Mouse (Mus musculus) limb, embryonic 12.5 days (tissue): ENCODE data around the gene Rb1. TPM values are rescaled to one million over a fixed set of nuclear protein-coding genes. Genes with fewer than 3 reads are reported as not detected.

Source experiments
- ATAC-seq: fragments of 200-750 bp; cut with Nextera tagmentation; 2 replicates; pipeline ENCODE4 v1.8.0; 2017; ENCODE audit warnings: low read depth, moderate TSS enrichment; ENCODE audit not compliant: insufficient number of reproducible peaks, insufficient read depth, low FRiP score, low TSS enrichment
- H3K27ac ChIP-seq: fragments of 300-500 bp; sonication (generic); 2 replicates; pipeline ENCODE4 v1.5.1; 2016; ENCODE audit warnings: mild to moderate bottlenecking, moderate library complexity
- H3K27me3 ChIP-seq: fragments of 300-500 bp; sonication (generic); 2 replicates; pipeline ENCODE4 v1.6.1; 2016; ENCODE audit warnings: mild to moderate bottlenecking, moderate library complexity
- H3K36me3 ChIP-seq: fragments of 300-500 bp; sonication (generic); 2 replicates; pipeline ENCODE4 v1.6.1; 2016; ENCODE audit warnings: mild to moderate bottlenecking, moderate library complexity
- H3K4me1 ChIP-seq: fragments of 300-500 bp; sonication (generic); replicated peaks from 2 replicates; pipeline ENCODE4 v1.6.1; 2016
- H3K4me2 ChIP-seq: fragments of 300-500 bp; sonication (generic); 2 replicates; pipeline ENCODE4 v1.6.1; 2016; ENCODE audit warnings: mild to moderate bottlenecking, moderate library complexity
- H3K4me3 ChIP-seq: fragments of 300-500 bp; sonication (generic); replicated peaks from 2 replicates; pipeline ENCODE4 v1.5.1; 2016; ENCODE audit warnings: mild to moderate bottlenecking
- H3K9ac ChIP-seq: fragments of 300-500 bp; sonication (generic); replicated peaks from 2 replicates; pipeline ENCODE4 v1.6.1; 2016; ENCODE audit warnings: mild to moderate bottlenecking, moderate library complexity
- H3K9me3 ChIP-seq: fragments of 300-500 bp; sonication (generic); 2 replicates; pipeline ENCODE4 v1.6.1; 2016; ENCODE audit warnings: mild to moderate bottlenecking, moderate library complexity
- WGBS: fragments of 180-500 bp; shearing (Covaris S2); methylation state at CpG from one replicate; pipeline ENCODE4 v1.1.7; 2016; 5-methylcytosine and 5-hydroxymethylcytosine counted together
- microRNA counts: library from miRNA; unstranded; fragments of <30 nt; microRNA quantifications from one replicate; lab custom pipeline; 2017
- microRNA-seq: library from miRNA; unstranded; fragments of <30 nt; microRNA quantifications from one replicate; pipeline ENCODE4, GENCODE M21; 2017
- polyA plus RNA-seq: library from polyadenylated mRNA; unstranded; fragments of >200 nt; fragmentation: Nextera tagmentation; extraction: Ambion mirVana; gene quantifications from 2 replicates; pipeline ENCODE4 v1.2.1, GENCODE M21; 2016

Rb1 gene
- polyA plus RNA-seq, 1 experiment from 2014 or later, result 22.2 TPM

- Histone ChIP-seq H3K36me3 (peaks cover 28% of the 10 kb centered on the region), H3K4me2 (no peak overlapping the region), H3K4me1 (peaks cover 19% of the 10 kb centered on the region), H3K27ac (no peak overlapping the region), H3K9me3 (no peaks in the 10 kb centered on the region), H3K4me3 (no peak overlapping the region), H3K9ac (no peak overlapping the region), H3K27me3 (no peaks in the 10 kb centered on the region)
- 95% methylated on average over 4 of the region's 4 CpGs for WGBS
- no peak for ATAC-seq
These were observed 180.1 kb downstream of the Rb1 start for GRCm38 (mm10) chr14:73145531-73145930.

DNA sequence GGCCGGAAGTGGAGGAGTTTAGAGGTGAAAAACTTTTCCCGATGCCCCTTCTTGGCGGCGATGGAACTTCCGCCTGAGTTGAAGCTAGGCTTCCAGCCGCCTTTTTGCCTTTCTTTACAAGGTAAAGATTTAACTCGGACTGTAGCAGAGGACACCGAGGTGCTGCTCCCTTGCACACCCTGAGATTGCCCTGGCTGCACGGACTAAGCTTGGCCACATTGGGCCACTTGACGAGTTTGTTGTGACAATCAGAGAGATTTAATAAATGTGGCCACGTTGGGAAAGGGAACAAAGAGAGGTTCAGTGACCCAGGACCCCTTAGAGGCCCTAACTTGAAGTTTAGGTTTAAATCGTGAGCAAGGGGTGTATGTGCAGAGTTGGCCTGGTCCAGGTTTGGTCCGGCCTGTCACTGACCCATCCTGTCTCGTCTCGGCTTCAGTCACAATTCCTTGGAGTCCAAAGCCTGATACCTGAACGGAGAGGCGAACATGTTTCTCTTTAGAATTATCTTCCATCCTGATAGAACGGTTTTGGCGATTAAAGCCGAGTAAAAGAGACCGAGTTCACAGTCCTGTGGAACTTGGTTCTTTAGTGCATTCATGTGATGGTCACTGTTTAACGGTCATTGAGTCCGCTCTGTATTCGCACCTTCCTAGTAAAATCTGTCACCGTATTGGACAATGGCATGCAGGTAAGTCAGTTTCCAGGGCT lies 181.8 kb downstream of the Rb1 start:
- Histone ChIP-seq H3K9ac (peak overlapping the region; percentile 97), H3K27ac (peak overlapping the region; percentile 100), H3K36me3 (peaks cover 17% of the 10 kb centered on the region), H3K4me2 (peak overlapping the region; percentile 72), H3K4me3 (peak overlapping the region; percentile 78), H3K27me3 (no peaks in the 10 kb centered on the region), H3K9me3 (no peaks in the 10 kb centered on the region), H3K4me1 (peaks cover 19% of the 10 kb centered on the region)
- ATAC-seq, result 0 out of 2 replicates have a peak, but pooled peaks have one; percentile 11
- 39% methylated on average over 25 of the region's 25 CpGs for WGBS

GRCm38 (mm10) chr14:73142896-73143709 lies 182.5 kb downstream of the Rb1 start:
- peak overlapping the region; percentile 97 for H3K9ac ChIP-seq
- H3K27me3 ChIP-seq, result no peaks in the 10 kb centered on the region
- no peaks in the 10 kb centered on the region for H3K9me3 ChIP-seq
- peak overlapping the region; percentile 78 for H3K4me3 ChIP-seq
- under 1% methylated on average over 86 of the region's 88 CpGs for WGBS
- peak; percentile 90 for ATAC-seq
- H3K27ac ChIP-seq, result peak overlapping the region; percentile 100
- peak overlapping the region; percentile 72 for H3K4me2 ChIP-seq
- H3K36me3 ChIP-seq, result peaks cover 17% of the 10 kb centered on the region
- H3K4me1 ChIP-seq, result peaks cover 19% of the 10 kb centered on the region

- H3K36me3 ChIP-seq, result peaks cover 17% of the 10 kb centered on the region
- H3K27ac ChIP-seq, result peak overlapping the region; percentile 100
- H3K27me3 ChIP-seq, result no peaks in the 10 kb centered on the region
- H3K4me1 ChIP-seq, result peaks cover 19% of the 10 kb centered on the region
- under 1% methylated on average over 11 of the region's 11 CpGs for WGBS
- H3K4me3 ChIP-seq, result peak overlapping the region; percentile 78
- peak overlapping the region; percentile 97 for H3K9ac ChIP-seq
- H3K9me3 ChIP-seq, result no peaks in the 10 kb centered on the region
- ATAC-seq, result 0 out of 2 replicates have a peak, but pooled peaks have one; percentile 32
- peak overlapping the region; percentile 72 for H3K4me2 ChIP-seq
These were observed 183.2 kb downstream of the Rb1 start for GRCm38 (mm10) chr14:73142421-73142895.

GRCm38 (mm10) chr14:73141800-73142199 lies 183.8 kb downstream of the Rb1 start:
- no peaks in the 10 kb centered on the region for H3K27me3 ChIP-seq
- H3K9ac ChIP-seq, result no peak overlapping the region
- peak overlapping the region; percentile 72 for H3K4me2 ChIP-seq
- H3K4me1 ChIP-seq, result peaks cover 19% of the 10 kb centered on the region
- H3K4me3 ChIP-seq, result no peak overlapping the region
- no peaks in the 10 kb centered on the region for H3K9me3 ChIP-seq
- 84% methylated on average over 3 of the region's 3 CpGs for WGBS
- peak overlapping the region; percentile 100 for H3K27ac ChIP-seq
- H3K36me3 ChIP-seq, result peaks cover 17% of the 10 kb centered on the region
- ATAC-seq, result no peak

- Histone ChIP-seq H3K4me2 (no peak overlapping the region), H3K9me3 (no peaks in the 10 kb centered on the region), H3K27ac (no peak overlapping the region), H3K4me1 (peaks cover 17% of the 10 kb centered on the region), H3K36me3 (peaks cover 2% of the 10 kb centered on the region; the same call in 1 of the 2 replicates), H3K4me3 (no peak overlapping the region), H3K9ac (no peak overlapping the region), H3K27me3 (no peaks in the 10 kb centered on the region)
- ATAC-seq, result no peak
- 73% methylated on average over 5 of the region's 5 CpGs for WGBS
These were observed 185.8 kb downstream of the Rb1 start for GRCm38 (mm10) chr14:73139866-73140265.

DNA sequence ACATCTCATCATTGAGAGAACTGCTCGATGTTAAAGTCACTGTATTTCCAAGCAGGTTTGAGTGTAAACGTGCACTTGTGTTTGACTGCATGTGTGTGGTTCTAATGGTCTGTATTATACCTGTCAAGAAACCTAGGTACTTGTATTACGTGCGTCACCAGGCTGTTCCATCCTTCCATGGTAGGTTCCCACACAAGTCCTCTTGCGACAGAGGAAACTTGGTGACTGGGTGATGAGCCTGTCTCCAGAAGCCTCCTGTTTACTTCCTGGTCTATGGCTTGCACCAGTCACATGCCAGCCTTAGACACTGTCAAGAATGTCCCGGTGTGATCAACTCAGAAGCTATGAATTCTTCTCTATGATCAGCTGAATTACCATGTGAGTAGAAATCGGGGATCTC lies 187.1 kb downstream of the Rb1 start:
- WGBS, result 93% methylated on average over 7 of the region's 7 CpGs
- ATAC-seq, result no peak

GRCm38 (mm10) chr14:73137234-73137633 lies 188.4 kb downstream of the Rb1 start:
- no peak for ATAC-seq
- Histone ChIP-seq H3K4me2 (no peak overlapping the region), H3K4me1 (peaks cover 7% of the 10 kb centered on the region), H3K4me3 (no peak overlapping the region), H3K27ac (no peak overlapping the region), H3K27me3 (no peaks in the 10 kb centered on the region), H3K9ac (no peak overlapping the region), H3K9me3 (no peaks in the 10 kb centered on the region), H3K36me3 (no peaks in the 10 kb centered on the region)
- WGBS, result 69% methylated on average over 5 of the region's 5 CpGs

More for the DNA sequence above, 187.1 kb downstream of the Rb1 start:
- H3K36me3 ChIP-seq, result no peaks in the 10 kb centered on the region
- no peak overlapping the region for H3K27ac ChIP-seq
- no peaks in the 10 kb centered on the region for H3K27me3 ChIP-seq
- H3K9me3 ChIP-seq, result no peaks in the 10 kb centered on the region
- H3K4me1 ChIP-seq, result peaks cover 7% of the 10 kb centered on the region
- no peak overlapping the region for H3K4me3 ChIP-seq
- no peak overlapping the region for H3K9ac ChIP-seq
- H3K4me2 ChIP-seq, result no peak overlapping the region

MicroRNAs within 50 kb of the gene (microRNA counts, 519-probe panel; counts per million panel counts)
- not detected for microRNA mmu-miR-687 (lab: Ali Mortazavi, UCI)

Small RNA genes lying within 50 kb of the gene (microRNA-seq; reads per million reads assigned to microRNA genes)
- not detected for gene Mir687

Other genes starting within 250 kb of the Rb1 start
- 172 and 185 TPM in 2 replicates for gene Rcbtb2, start 202.8 kb downstream of the Rb1 start, polyA plus RNA-seq
- gene Lpar6, start 87.9 kb downstream of the Rb1 start, polyA plus RNA-seq, result 18.5 and 20.4 TPM in 2 replicates
- gene Itm2b, start 59.5 kb upstream of the Rb1 start, polyA plus RNA-seq, result 460 and 473 TPM in 2 replicates
- 105 and 107 TPM in 2 replicates for gene Med4, start 184.2 kb upstream of the Rb1 start, polyA plus RNA-seq
- gene Sucla2, start 199.5 kb upstream of the Rb1 start, polyA plus RNA-seq, result 96.4 and 98.0 TPM in 2 replicates
- gene Nudt15, start 222.4 kb upstream of the Rb1 start, polyA plus RNA-seq, result 6.4 and 6.8 TPM in 2 replicates